Mouse (Mus musculus): ENCODE data around the gene Dlg2.

DNA sequence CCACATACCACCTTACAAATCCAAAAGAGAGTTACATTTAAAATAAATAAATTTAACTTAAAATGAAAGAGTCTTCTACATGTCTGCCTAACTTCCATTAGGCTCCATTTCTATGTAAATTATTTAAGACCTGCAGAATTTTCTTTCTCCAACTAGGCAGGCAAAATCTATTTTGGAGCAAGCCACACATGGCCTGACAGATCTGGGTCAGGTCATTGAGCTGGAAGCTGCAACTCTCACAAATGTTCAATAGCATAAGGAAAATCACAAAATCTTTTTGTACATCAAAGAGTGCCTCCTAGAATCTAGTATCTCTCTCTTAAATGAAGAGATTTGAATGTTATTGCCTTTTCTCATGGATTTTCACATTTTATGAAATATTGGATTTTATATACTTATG lies 44.3 kb upstream of the Dlg2 start:
- TF ChIP-seq CTCF (IDR thresholded peaks at IDR 0.05; ENCODE audit: borderline replicate concordance, insufficient read depth, low read depth, low read length) (no peak), POLR2A (IDR thresholded peaks at IDR 0.05; ENCODE audit: borderline replicate concordance, insufficient read depth, low read length) (no peak)
